Mouse (Mus musculus) splenic B cell, adult 2 months (primary cell): ENCODE results near the gene Aff1.

Experiments used
- DNase-seq: peaks from one replicate; pipeline ENCODE4 v3.0.0-alpha.2; 2011; ENCODE audit warnings: low read depth, low spot score
- H3K27me3 ChIP-seq: 2 replicates; pipeline ENCODE4 v1.6.1; 2012; ENCODE audit warnings: mild to moderate bottlenecking, low read length, moderate library complexity, mixed read lengths; ENCODE audit not compliant: control insufficient read depth, poor library complexity, insufficient read depth, severe bottlenecking
- H3K36me3 ChIP-seq: 2 replicates; pipeline ENCODE4 v1.6.1; 2012; ENCODE audit warnings: mild to moderate bottlenecking, low read length, moderate library complexity, mixed read lengths; ENCODE audit not compliant: control insufficient read depth, poor library complexity, insufficient read depth, severe bottlenecking

Aff1 gene

DNA sequence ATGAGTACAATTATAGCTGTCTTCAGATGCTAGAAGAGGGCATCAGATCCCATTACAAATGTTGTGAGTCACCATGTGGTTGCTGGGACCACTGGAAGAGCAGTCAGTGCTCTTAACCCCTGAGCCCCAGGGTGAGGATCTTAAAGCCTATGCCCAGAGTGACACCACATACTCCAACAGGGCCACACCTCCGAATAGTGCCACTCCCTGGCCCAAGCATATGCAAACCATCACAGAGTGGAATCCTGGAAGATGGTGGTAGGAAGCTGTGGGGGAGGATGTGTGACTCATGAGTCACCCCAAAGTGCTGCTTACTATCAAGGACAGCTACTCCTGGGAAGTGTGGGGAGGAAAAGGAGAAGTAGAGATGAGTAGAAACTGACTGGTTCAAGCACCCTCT lies 13.7 kb downstream of the Aff1 start:
- Histone ChIP-seq H3K27me3 (no peaks in the 10 kb centered on the region), H3K36me3 (no peaks in the 10 kb centered on the region)
- DNase-seq = no peak

DNA sequence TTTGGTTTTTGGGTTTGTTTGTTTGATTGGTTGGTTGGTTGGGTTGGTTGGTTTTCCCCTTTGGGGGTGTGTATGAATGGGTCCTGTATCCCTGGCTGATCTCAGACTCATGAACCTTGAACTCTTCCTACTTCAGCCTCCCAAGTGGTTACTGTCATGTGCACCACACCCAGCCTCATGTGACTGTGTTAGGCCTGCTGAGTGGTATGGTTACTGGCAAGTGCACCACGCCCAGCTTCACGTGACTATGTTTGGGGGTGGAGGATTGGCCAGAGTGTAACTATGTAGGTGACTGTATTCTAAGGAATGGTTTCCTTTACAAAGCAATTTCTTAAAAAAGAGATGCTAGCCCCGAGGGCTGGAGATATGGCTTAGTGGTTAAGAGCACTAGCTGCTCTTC lies 16.9 kb downstream of the Aff1 start:
- DNase-seq = peak; percentile 83

DNA sequence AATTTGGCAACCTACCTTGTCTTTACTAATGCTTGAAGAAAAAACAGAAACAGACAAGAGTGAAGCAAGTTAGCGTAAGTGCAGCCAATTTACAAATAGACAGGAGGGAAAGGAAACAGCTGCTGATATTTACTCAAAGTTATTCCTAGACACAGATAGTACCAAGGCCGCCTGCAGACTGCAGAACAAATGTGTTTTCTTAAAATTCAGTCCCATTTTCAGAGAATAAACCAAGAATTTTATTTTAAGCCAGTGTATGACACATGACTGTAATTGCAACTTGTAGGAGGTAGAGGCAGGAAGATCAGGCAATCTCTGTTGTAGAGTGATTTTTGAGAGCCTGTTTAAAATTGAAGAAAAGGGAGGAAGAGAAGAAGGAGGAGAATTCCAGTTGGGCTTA lies 19.7 kb downstream of the Aff1 start:
- Histone ChIP-seq H3K36me3 (0 out of 2 replicates have a peak, but pooled peaks cover 3% of the 10 kb centered on the region), H3K27me3 (no peaks in the 10 kb centered on the region)
- no peak for DNase-seq

More for the DNA sequence above, 16.9 kb downstream of the Aff1 start:
- Histone ChIP-seq H3K36me3 (no peaks in the 10 kb centered on the region), H3K27me3 (no peaks in the 10 kb centered on the region)

DNA sequence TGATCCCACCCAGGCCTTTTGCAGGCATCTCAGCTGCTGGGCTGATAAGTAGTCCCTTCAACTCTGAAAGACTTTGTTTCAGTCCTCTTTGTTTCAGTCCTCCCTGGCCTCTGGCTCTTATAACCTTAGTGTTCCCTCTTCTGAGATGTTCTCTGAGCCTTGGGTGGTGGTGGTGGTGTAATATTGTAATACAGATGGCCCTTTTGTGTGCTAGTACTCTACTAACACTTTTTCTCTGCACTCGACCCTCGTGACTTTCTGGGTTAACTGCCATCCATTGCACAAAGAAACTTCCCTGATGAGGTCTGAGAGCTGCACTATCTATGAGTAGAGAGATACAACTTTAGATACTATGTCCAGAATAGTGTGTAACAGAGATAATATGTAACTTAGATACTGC lies 21.2 kb downstream of the Aff1 start:
- H3K36me3 ChIP-seq = 0 out of 2 replicates have a peak, but pooled peaks cover 3% of the 10 kb centered on the region
- H3K27me3 ChIP-seq = no peaks in the 10 kb centered on the region
- DNase-seq = no peak

DNA sequence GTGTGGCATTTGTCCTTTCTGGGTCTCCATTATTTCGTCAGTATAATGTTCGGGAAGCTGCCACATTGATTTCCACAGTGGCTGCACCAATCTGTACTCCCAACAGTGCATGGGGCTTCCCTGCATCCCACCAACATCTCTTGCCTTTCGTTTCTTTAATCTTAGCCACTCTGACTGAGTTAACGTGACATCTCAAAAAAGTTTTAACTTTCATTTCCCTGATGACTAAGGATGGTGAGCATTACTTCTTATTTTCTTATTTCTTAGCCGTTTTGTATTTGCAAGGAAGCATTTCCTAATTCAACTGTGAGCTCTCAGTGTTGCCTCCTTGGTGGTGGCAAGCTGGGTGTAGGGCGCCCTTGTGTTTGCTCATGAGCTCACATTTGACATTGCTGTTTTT lies 22.8 kb downstream of the Aff1 start:
- DNase-seq = no peak
- Histone ChIP-seq H3K27me3 (no peaks in the 10 kb centered on the region), H3K36me3 (0 out of 2 replicates have a peak, but pooled peaks cover 3% of the 10 kb centered on the region)

DNA sequence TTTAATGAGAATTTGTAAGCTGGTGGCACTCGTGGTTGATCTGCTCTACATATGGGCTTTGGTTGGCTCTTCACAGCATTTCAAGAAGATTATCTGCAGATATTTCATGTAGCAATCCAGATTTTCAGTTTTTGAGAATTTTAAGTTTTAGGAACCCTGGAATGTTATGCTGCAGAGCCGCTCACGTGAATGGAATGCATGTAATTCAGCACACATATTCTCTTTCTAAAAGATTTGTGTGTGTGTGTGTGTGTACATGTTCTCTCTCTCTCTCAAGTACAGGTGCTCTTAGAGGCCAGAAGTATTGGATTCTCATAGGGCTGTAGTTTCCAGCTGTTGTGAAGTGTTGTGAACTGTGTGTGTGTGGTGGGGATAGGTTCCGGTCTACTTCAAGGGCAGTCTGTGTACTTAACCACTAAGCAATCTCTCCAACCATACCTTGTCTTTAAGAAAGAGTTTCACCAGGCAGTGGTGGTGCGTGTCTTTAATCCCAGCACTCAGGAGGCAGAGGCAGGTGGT lies 24.7 kb downstream of the Aff1 start:
- H3K27me3 ChIP-seq = no peaks in the 10 kb centered on the region

DNA sequence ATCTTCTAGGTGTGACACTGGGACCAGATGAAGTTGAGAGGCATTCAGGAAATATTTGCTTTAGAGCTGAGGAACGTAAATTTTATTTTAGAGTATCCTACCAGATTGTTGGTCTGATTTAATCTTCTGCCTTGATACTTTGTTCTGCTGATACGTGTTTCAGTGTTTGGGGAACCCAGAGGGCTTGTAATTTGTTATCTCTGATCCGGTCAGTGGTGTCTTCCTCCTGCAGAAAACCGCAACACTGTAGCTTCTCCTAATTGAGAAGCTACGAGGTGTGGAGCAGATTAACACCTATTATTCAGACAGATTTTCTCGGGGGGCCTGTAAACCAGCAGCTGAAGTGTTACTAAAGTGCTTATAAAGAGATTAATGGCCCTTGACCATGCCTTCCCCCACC lies 27.0 kb downstream of the Aff1 start:
- DNase-seq = peak; percentile 39
- no peaks in the 10 kb centered on the region for H3K27me3 ChIP-seq
- H3K36me3 ChIP-seq = 0 out of 2 replicates have a peak, but pooled peaks cover 3% of the 10 kb centered on the region

More for the DNA sequence above, 24.7 kb downstream of the Aff1 start:
- DNase-seq = no peak
- H3K36me3 ChIP-seq = 0 out of 2 replicates have a peak, but pooled peaks cover 3% of the 10 kb centered on the region

DNA sequence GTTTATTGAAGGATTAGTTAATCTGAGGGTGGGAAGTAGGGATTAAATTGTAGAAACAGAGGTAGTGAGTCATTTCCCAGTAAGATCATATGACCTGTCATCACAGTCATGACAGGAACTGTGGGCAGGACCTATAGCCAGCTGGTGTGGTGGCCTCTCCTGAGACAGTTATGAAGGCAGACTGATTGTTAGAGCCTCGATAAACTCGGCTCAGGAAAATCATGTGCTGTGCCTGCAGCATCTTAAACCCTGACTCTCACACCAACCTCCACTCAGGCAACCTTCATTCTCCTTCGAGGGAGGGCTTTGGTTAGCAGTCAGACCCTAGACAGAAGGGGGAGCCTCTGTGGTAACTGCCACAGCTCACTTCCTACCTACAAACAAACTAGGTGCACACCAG lies 27.7 kb downstream of the Aff1 start:
- peak; percentile 65 for DNase-seq
- no peaks in the 10 kb centered on the region for H3K27me3 ChIP-seq
- 0 out of 2 replicates have a peak, but pooled peaks cover 3% of the 10 kb centered on the region for H3K36me3 ChIP-seq

DNA sequence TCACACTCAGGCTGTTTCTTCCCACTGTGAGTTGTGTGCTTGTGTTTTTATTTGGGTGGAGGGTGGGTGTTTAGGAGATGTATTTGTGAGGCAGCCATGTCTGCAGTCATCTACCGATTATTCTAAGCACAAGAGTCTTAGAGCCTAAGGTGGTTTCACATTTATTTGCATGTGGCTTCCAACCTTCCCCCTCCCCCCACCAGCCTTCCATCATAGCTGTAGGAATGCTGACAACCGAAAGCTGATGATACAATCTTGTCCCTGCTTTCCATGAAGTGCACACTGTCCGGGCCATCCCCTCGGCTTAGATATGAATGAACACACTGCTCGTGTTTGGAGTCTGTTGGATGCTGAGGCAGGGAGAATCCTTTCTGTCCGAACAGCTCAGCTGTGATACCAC lies 28.8 kb downstream of the Aff1 start:
- H3K36me3 ChIP-seq = no peaks in the 10 kb centered on the region
- peak; percentile 33 for DNase-seq
- H3K27me3 ChIP-seq = no peaks in the 10 kb centered on the region

DNA sequence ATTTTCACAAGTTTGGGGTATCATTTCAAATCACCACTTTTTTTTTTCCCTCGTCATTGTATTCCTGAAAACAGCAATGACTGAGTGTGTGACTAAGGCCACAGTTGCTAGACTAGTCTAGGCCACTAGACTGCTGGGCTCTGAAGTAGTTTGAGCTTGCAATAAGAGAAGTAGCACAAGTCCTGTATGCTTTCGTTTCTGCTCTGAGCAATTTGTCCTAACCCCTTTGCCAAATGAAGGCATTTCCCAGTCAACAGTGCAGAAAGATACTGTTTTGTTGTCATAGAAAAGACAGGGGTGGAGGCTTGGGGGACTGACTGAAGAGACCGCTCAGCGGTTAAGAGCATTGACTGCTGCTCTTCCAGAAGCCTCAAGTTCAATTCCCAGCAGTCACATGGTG lies 29.3 kb downstream of the Aff1 start:
- H3K27me3 ChIP-seq = no peaks in the 10 kb centered on the region
- DNase-seq = peak; percentile 77
- H3K36me3 ChIP-seq = no peaks in the 10 kb centered on the region

DNA sequence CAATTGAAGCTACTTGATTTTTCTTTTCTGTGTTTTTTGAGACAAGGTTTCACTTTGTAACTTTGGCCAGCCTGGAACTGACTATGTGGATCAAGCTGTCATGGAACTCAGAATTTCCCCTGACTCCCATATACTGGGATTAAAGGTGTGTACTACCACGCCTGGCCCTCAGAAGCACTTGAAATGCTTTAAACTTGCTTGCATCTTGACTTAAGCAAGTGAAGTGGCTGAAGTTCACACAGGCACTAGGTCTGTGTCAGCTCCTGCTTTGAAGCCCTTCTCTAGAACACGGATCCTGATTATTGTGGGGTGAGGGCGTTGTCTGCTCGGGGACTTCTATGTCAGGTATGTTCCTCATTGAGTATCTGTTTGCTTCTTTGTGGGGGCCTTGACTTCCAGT lies 30.5 kb downstream of the Aff1 start:
- H3K36me3 ChIP-seq = no peaks in the 10 kb centered on the region
- peak; percentile 48 for DNase-seq
- no peaks in the 10 kb centered on the region for H3K27me3 ChIP-seq

DNA sequence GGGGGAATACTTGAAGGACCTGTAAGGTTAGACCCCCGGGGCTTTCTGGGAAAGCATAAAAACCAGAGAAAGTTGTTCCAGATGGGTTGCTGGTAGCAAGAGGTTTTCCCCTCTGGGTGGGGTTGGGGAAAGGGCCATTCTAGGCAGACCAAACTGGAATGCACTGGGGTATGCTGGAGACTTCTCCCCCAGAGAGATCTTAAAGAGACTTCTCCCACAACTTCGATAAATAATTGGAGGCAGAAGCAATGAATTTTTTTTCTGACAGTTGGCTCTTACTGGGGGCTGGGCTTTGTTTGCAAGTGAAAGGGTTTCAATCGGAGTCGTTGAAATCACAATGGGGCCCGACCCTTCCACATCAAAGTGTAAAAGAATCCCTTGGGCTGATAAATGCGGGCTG lies 32.2 kb downstream of the Aff1 start:
- Histone ChIP-seq H3K27me3 (no peaks in the 10 kb centered on the region), H3K36me3 (no peaks in the 10 kb centered on the region)
- DNase-seq = no peak

DNA sequence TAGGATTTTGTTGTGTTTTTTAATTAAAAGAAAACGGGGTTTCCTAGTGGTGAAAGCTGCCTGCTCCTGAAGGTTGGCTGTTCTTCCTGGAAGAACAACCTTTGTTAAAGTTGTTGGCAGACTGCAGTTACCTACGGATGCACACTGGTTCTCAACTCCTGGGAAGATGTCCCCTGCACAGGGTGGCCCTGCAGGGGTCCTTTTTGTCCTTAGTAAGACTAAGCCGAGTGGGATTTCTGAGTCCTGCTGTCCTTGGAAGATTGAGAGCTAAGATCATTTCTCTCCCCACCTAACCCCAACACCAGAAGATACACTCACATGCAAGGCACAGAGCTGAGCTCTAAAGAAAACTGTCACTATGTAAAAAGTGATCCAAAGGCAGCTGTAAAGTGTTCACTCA lies 32.6 kb downstream of the Aff1 start:
- Histone ChIP-seq H3K27me3 (no peaks in the 10 kb centered on the region), H3K36me3 (no peaks in the 10 kb centered on the region)
- DNase-seq = no peak

DNA sequence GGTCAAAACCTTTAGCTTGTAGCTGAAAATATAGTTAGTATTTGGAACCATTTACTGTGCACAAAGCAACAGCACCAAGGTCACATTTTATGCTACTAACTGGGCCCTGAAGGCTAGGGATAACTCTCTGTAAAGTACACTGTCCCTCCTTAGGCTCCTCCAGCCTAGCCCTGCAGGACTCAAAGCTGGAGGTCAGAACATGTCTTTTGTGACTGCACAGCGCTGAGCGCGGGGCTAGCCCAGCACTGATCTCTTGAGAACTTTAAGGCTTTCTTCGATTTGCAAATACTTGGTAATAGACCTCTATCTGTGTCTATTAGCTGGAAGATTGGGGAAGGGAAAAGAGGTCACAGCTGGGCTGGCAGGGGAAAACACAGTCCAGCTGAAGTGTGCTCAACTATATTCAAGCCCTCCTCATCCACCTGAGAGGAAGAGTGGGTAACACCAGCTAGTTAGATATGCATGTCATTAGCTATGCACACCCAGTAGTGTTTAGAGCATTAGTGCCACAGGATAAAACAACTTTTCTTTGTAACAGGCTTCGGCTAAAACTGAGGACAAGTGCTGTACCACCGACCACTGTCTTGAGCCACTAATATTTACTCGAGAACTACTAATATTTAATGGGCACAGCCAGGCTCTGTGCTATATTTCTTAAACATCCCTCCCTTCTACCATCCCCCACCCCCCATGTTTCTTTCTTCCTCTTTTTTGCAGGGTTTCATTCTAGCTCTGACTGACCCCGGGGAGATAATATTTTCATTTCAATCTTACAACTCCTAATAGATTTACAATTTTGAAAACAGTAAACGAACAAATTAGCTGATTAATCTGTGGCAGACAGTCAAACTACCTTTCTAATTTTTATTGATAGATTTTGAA lies 33.3 kb downstream of the Aff1 start:
- H3K27me3 ChIP-seq = no peaks in the 10 kb centered on the region
- H3K36me3 ChIP-seq = no peaks in the 10 kb centered on the region
- DNase-seq = peak; percentile 68

DNA sequence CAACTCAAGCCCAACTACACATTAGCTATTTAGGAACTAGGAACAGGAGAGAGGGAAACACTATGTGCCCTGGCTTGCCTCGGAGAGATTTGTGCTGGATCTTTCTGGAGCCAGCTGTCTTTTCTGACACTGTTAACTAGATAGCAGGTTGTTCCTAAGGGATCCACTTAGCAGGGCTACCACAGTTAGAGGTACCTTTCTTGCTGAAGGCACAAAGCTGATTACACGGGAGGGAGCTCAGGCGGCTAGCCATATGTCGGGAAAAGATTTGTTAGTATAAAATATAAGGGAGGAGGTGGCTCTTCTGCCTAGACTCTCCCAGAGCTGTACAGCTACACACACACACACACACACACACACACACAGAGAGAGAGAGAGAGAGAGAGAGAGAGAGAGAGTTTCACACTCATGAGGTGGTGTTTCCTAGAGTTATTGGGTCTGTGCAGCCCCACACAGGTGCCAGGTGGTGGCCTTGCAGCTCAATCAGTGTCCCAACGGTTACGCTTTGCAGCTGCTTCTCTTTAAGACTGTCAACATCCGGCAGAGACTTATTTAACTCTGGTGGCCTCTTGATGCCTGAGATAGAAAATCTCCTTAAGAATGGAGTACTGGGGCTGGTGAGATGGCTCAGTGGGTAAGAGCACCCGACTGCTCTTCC lies 34.2 kb downstream of the Aff1 start:
- DNase-seq = peak; percentile 78
- Histone ChIP-seq H3K36me3 (no peaks in the 10 kb centered on the region), H3K27me3 (no peaks in the 10 kb centered on the region)
